Mouse (Mus musculus): ENCODE measurements around the gene A030005K14Rik. TPM values are rescaled to one million over a fixed set of nuclear protein-coding genes. Genes with fewer than 3 reads are reported as not detected.
A peak's percentile ranks its signal among the peaks of the same experiment; 100 is the strongest.

The A030005K14Rik gene
- polyA plus RNA-seq, 1 experiment from 2014 or later = not detected

GRCm38 (mm10) chr1:83042380-83042779, 16.8 kb downstream of the A030005K14Rik start, which contains the start of gene Krtap28-10:
Gene Krtap28-10, minus strand, starts transcription at chr1:83042480.
- 97% methylated on average over 2 of the region's 2 CpGs for WGBS
- Histone ChIP-seq H3K36me3 (ENCODE audit: control insufficient read depth, insufficient read depth, low read length) (no peaks in the 10 kb centered on the region), H3K4me3 (ENCODE audit: low read length) (no peak within 1 kb of the TSS), H3K4me1 (ENCODE audit: control insufficient read depth, insufficient read depth, low read length) (0 out of 2 replicates have a peak, but pooled peaks cover 6% of the 10 kb centered on the region), H3K4me2 (ENCODE audit: low read depth, low read length) (no peak within 1 kb of the TSS), H3K9ac (ENCODE audit: low read depth, low read length) (no peak within 1 kb of the TSS), H3K27ac (ENCODE audit: low read length) (no peak within 1 kb of the TSS), H3K27me3 (replicated peaks; ENCODE audit: control insufficient read depth, insufficient read depth, low read length) (no peaks in the 10 kb centered on the region), H3K9me3 (ENCODE audit: control insufficient read depth, low read length) (no peaks in the 10 kb centered on the region)
- no peak for ATAC-seq

GRCm38 (mm10) chr1:83039080-83039479, 20.1 kb downstream of the A030005K14Rik start:
- Histone ChIP-seq H3K4me3 (ENCODE audit: low read length) (no peak overlapping the region), H3K9ac (ENCODE audit: low read depth, low read length) (no peak overlapping the region), H3K36me3 (ENCODE audit: control insufficient read depth, insufficient read depth, low read length) (no peaks in the 10 kb centered on the region), H3K9me3 (ENCODE audit: control insufficient read depth, low read length) (no peaks in the 10 kb centered on the region), H3K27me3 (replicated peaks; ENCODE audit: control insufficient read depth, insufficient read depth, low read length) (no peaks in the 10 kb centered on the region), H3K4me1 (ENCODE audit: control insufficient read depth, insufficient read depth, low read length) (0 out of 2 replicates have a peak, but pooled peaks cover 6% of the 10 kb centered on the region), H3K4me2 (ENCODE audit: low read depth, low read length) (no peak overlapping the region), H3K27ac (ENCODE audit: low read length) (no peak overlapping the region)
- ATAC-seq = peak; percentile 36; the same call in 1 of the 2 replicates
- 61% methylated on average over 4 of the region's 4 CpGs for WGBS

- Histone ChIP-seq H3K27me3 (replicated peaks; ENCODE audit: control insufficient read depth, insufficient read depth, low read length) (no peaks in the 10 kb centered on the region), H3K9me3 (ENCODE audit: control insufficient read depth, low read length) (no peaks in the 10 kb centered on the region), H3K27ac (ENCODE audit: low read length) (no peak within 1 kb of the TSS), H3K4me2 (ENCODE audit: low read depth, low read length) (peak within 1 kb of the TSS; percentile 69), H3K4me3 (ENCODE audit: low read length) (peak within 1 kb of the TSS; percentile 59), H3K4me1 (ENCODE audit: control insufficient read depth, insufficient read depth, low read length) (0 out of 2 replicates have a peak, but pooled peaks cover 6% of the 10 kb centered on the region), H3K9ac (ENCODE audit: low read depth, low read length) (peak within 1 kb of the TSS; percentile 67), H3K36me3 (ENCODE audit: control insufficient read depth, insufficient read depth, low read length) (no peaks in the 10 kb centered on the region)
- WGBS = 2% methylated on average over 25 of the region's 25 CpGs
- ATAC-seq = peak; percentile 88
Observed at GRCm38 (mm10) chr1:83038109-83038672, 21.0 kb downstream of the A030005K14Rik start, which contains the start of gene Slc19a3. Gene Slc19a3, minus strand, starts transcription at chr1:83038448.

GRCm38 (mm10) chr1:83036892-83037667, 22.1 kb downstream of the A030005K14Rik start:
- Histone ChIP-seq H3K4me1 (ENCODE audit: control insufficient read depth, insufficient read depth, low read length) (0 out of 2 replicates have a peak, but pooled peaks cover 6% of the 10 kb centered on the region), H3K27ac (ENCODE audit: low read length) (no peak overlapping the region), H3K9ac (ENCODE audit: low read depth, low read length) (no peak overlapping the region), H3K4me3 (ENCODE audit: low read length) (no peak overlapping the region), H3K36me3 (ENCODE audit: control insufficient read depth, insufficient read depth, low read length) (no peaks in the 10 kb centered on the region), H3K27me3 (replicated peaks; ENCODE audit: control insufficient read depth, insufficient read depth, low read length) (no peaks in the 10 kb centered on the region), H3K4me2 (ENCODE audit: low read depth, low read length) (no peak overlapping the region), H3K9me3 (ENCODE audit: control insufficient read depth, low read length) (no peaks in the 10 kb centered on the region)
- WGBS = 75% methylated on average over 11 of the region's 11 CpGs
- ATAC-seq = 0 out of 2 replicates have a peak, but pooled peaks have one; percentile 48

- H3K9ac ChIP-seq (ENCODE audit: low read depth, low read length) = no peak overlapping the region
- H3K27me3 ChIP-seq (replicated peaks; ENCODE audit: control insufficient read depth, insufficient read depth, low read length) = no peaks in the 10 kb centered on the region
- no peak for ATAC-seq
- no peaks in the 10 kb centered on the region for H3K9me3 ChIP-seq (ENCODE audit: control insufficient read depth, low read length)
- H3K36me3 ChIP-seq (ENCODE audit: control insufficient read depth, insufficient read depth, low read length) = no peaks in the 10 kb centered on the region
- WGBS = 70% methylated on average over 5 of the region's 5 CpGs
- H3K27ac ChIP-seq (ENCODE audit: low read length) = no peak overlapping the region
- 0 out of 2 replicates have a peak, but pooled peaks cover 6% of the 10 kb centered on the region for H3K4me1 ChIP-seq (ENCODE audit: control insufficient read depth, insufficient read depth, low read length)
- no peak overlapping the region for H3K4me3 ChIP-seq (ENCODE audit: low read length)
- H3K4me2 ChIP-seq (ENCODE audit: low read depth, low read length) = no peak overlapping the region
Observed at GRCm38 (mm10) chr1:83034509-83034908, 24.7 kb downstream of the A030005K14Rik start.

- no peaks in the 10 kb centered on the region for H3K9me3 ChIP-seq (ENCODE audit: control insufficient read depth, low read length)
- ATAC-seq = no peak
- H3K9ac ChIP-seq (ENCODE audit: low read depth, low read length) = no peak overlapping the region
- H3K4me1 ChIP-seq (ENCODE audit: control insufficient read depth, insufficient read depth, low read length) = no peaks in the 10 kb centered on the region
- WGBS = 73% methylated on average over 6 of the region's 6 CpGs
- no peaks in the 10 kb centered on the region for H3K36me3 ChIP-seq (ENCODE audit: control insufficient read depth, insufficient read depth, low read length)
- H3K27ac ChIP-seq (ENCODE audit: low read length) = no peak overlapping the region
- no peaks in the 10 kb centered on the region for H3K27me3 ChIP-seq (replicated peaks; ENCODE audit: control insufficient read depth, insufficient read depth, low read length)
- H3K4me2 ChIP-seq (ENCODE audit: low read depth, low read length) = no peak overlapping the region
- no peak overlapping the region for H3K4me3 ChIP-seq (ENCODE audit: low read length)
Observed at GRCm38 (mm10) chr1:83032508-83032907, 26.7 kb downstream of the A030005K14Rik start.

- Histone ChIP-seq H3K4me1 (ENCODE audit: control insufficient read depth, insufficient read depth, low read length) (no peaks in the 10 kb centered on the region), H3K27me3 (replicated peaks; ENCODE audit: control insufficient read depth, insufficient read depth, low read length) (no peaks in the 10 kb centered on the region), H3K4me2 (ENCODE audit: low read depth, low read length) (no peak overlapping the region), H3K9me3 (ENCODE audit: control insufficient read depth, low read length) (no peaks in the 10 kb centered on the region), H3K27ac (ENCODE audit: low read length) (no peak overlapping the region), H3K9ac (ENCODE audit: low read depth, low read length) (no peak overlapping the region), H3K36me3 (ENCODE audit: control insufficient read depth, insufficient read depth, low read length) (no peaks in the 10 kb centered on the region), H3K4me3 (ENCODE audit: low read length) (no peak overlapping the region)
- ATAC-seq = no peak; the same call in 1 of the 2 replicates
- WGBS = 29% methylated on average over 1 of the region's 1 CpGs
Observed at GRCm38 (mm10) chr1:83031950-83032349, 27.2 kb downstream of the A030005K14Rik start.

GRCm38 (mm10) chr1:83016556-83016955, 42.6 kb downstream of the A030005K14Rik start:
- H3K36me3 ChIP-seq (ENCODE audit: control insufficient read depth, insufficient read depth, low read length) = no peaks in the 10 kb centered on the region
- 62% methylated on average over 1 of the region's 1 CpGs for WGBS
- no peak for ATAC-seq

GRCm38 (mm10) chr1:83015329-83015879, 43.8 kb downstream of the A030005K14Rik start:
- WGBS = 77% methylated on average over 10 of the region's 10 CpGs
- Histone ChIP-seq H3K27ac (ENCODE audit: low read length) (no peak overlapping the region), H3K27me3 (replicated peaks; ENCODE audit: control insufficient read depth, insufficient read depth, low read length) (no peaks in the 10 kb centered on the region), H3K9me3 (ENCODE audit: control insufficient read depth, low read length) (no peaks in the 10 kb centered on the region; the same call in 1 of the 2 replicates), H3K36me3 (ENCODE audit: control insufficient read depth, insufficient read depth, low read length) (no peaks in the 10 kb centered on the region), H3K9ac (ENCODE audit: low read depth, low read length) (no peak overlapping the region), H3K4me1 (ENCODE audit: control insufficient read depth, insufficient read depth, low read length) (no peaks in the 10 kb centered on the region), H3K4me3 (ENCODE audit: low read length) (no peak overlapping the region), H3K4me2 (ENCODE audit: low read depth, low read length) (no peak overlapping the region)
- ATAC-seq = no peak

More at GRCm38 (mm10) chr1:83016556-83016955, 42.6 kb downstream of the A030005K14Rik start:
- Histone ChIP-seq H3K4me1 (ENCODE audit: control insufficient read depth, insufficient read depth, low read length) (no peaks in the 10 kb centered on the region), H3K4me3 (ENCODE audit: low read length) (no peak overlapping the region), H3K4me2 (ENCODE audit: low read depth, low read length) (no peak overlapping the region), H3K9me3 (ENCODE audit: control insufficient read depth, low read length) (no peaks in the 10 kb centered on the region; the same call in 1 of the 2 replicates), H3K27me3 (replicated peaks; ENCODE audit: control insufficient read depth, insufficient read depth, low read length) (no peaks in the 10 kb centered on the region), H3K27ac (ENCODE audit: low read length) (no peak overlapping the region), H3K9ac (ENCODE audit: low read depth, low read length) (no peak overlapping the region)
